Mouse (Mus musculus): ENCODE results near the gene Manba.

DNA sequence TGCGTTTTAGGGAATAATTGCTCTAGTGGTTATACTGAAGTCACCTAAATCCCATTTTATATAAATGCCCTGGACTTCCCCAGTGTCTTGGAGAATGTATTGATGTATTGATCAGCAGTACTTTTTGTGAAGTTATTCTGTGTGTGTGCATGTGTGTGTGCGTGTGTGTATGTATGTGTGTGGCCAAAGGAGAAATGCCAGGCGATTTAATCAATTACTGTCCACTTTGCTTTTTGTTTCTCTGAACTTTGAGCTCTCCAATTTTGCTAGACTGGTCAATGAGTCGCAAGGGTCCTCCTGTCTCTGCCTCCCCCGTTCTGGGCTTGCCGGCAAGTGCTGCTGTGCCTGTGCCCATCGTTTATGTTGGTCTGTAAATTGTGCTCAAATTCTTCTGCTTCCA, 22.1 kb downstream of the Manba start:
- no peak for TF ChIP-seq POLR2A (IDR thresholded peaks at IDR 0.05; ENCODE audit: extremely low read depth, insufficient read depth, low read length)
- no peak for TF ChIP-seq CTCF (IDR thresholded peaks at IDR 0.05; ENCODE audit: extremely low read depth, insufficient read depth, low read length)
